Mouse (Mus musculus) intestine, postnatal 0 days (tissue): Measurements from ENCODE around the gene Dock2. TPM values are rescaled to one million over a fixed set of nuclear protein-coding genes. Genes with fewer than 3 reads are reported as not detected.

Source experiments
- ATAC-seq: fragments of 200-750 bp; cut with Nextera tagmentation; 2 replicates; pipeline ENCODE4 v1.8.0; 2017; ENCODE audit warnings: mild to moderate bottlenecking, moderate TSS enrichment, moderate library complexity
- H3K27ac ChIP-seq: fragments of 300-500 bp; sonication (generic); 2 replicates; pipeline ENCODE4 v1.5.1; 2014; ENCODE audit warnings: mild to moderate bottlenecking, low read depth, low read length, moderate library complexity
- H3K27me3 ChIP-seq: fragments of 300-500 bp; sonication (generic); replicated peaks from 2 replicates; pipeline ENCODE4 v1.6.1; 2014; ENCODE audit warnings: low read length, mixed read lengths; ENCODE audit not compliant: control insufficient read depth, insufficient read depth
- H3K36me3 ChIP-seq: fragments of 300-500 bp; sonication (generic); 2 replicates; pipeline ENCODE4 v1.6.1; 2014; ENCODE audit warnings: mild to moderate bottlenecking, moderate library complexity; ENCODE audit not compliant: control insufficient read depth, insufficient read depth
- H3K4me1 ChIP-seq: fragments of 300-500 bp; sonication (generic); replicated peaks from 2 replicates; pipeline ENCODE4 v1.6.1; 2014; ENCODE audit warnings: antibody characterized with exemption, low read length, mixed read lengths; ENCODE audit not compliant: control insufficient read depth, insufficient read depth
- H3K4me2 ChIP-seq: fragments of 300-500 bp; sonication (generic); replicated peaks from 2 replicates; pipeline ENCODE4 v1.6.1; 2014; ENCODE audit warnings: low read depth, mild to moderate bottlenecking, moderate library complexity
- H3K4me3 ChIP-seq: fragments of 300-500 bp; sonication (generic); 2 replicates; pipeline ENCODE4 v1.5.1; 2014; ENCODE audit warnings: low read depth, low read length
- H3K9ac ChIP-seq: fragments of 300-500 bp; sonication (generic); 2 replicates; pipeline ENCODE4 v1.6.1; 2014; ENCODE audit warnings: mild to moderate bottlenecking, low read depth, low read length
- H3K9me3 ChIP-seq: fragments of 300-500 bp; sonication (generic); 2 replicates; pipeline ENCODE4 v1.6.1; 2016; ENCODE audit warnings: mixed run types; ENCODE audit not compliant: control insufficient read depth
- CTCF ChIP-seq: sonication (generic); IDR thresholded peaks from 2 replicates; pipeline ENCODE4 v1.5.1; 2016; ENCODE audit warnings: low read depth, mild to moderate bottlenecking, control low read depth, antibody characterized with exemption, moderate library complexity
- WGBS: fragments of 180-500 bp; shearing (Covaris S2); extraction: QIAGEN DNeasy Blood & Tissue Kit; methylation state at CpG from one replicate; pipeline ENCODE4 v1.1.7; 2014; 5-methylcytosine and 5-hydroxymethylcytosine counted together
- polyA plus RNA-seq: library from polyadenylated mRNA; unstranded; fragments of >200 nt; fragmentation: Nextera tagmentation; extraction: Ambion mirVana; gene quantifications from 2 replicates; pipeline ENCODE4 v1.2.1, GENCODE M21; 2015

Dock2 gene
- polyA plus RNA-seq, 1 experiment from 2014 or later, result 0.60 TPM

- Histone ChIP-seq H3K9ac (no peak overlapping the region), H3K9me3 (no peaks in the 10 kb centered on the region), H3K36me3 (no peaks in the 10 kb centered on the region), H3K27ac (no peak overlapping the region), H3K4me2 (no peak overlapping the region), H3K4me1 (no peaks in the 10 kb centered on the region), H3K27me3 (no peaks in the 10 kb centered on the region), H3K4me3 (no peak overlapping the region)
- no peak for TF ChIP-seq CTCF
- WGBS, result 80% methylated on average over 3 of the region's 3 CpGs
- no peak for ATAC-seq
Measured at GRCm38 (mm10) chr11:34395802-34396201, 387.9 kb downstream of the Dock2 start.

- H3K9me3 ChIP-seq, result no peaks in the 10 kb centered on the region
- H3K4me2 ChIP-seq, result no peak overlapping the region
Measured at GRCm38 (mm10) chr11:34392105-34392504, 391.6 kb downstream of the Dock2 start.

GRCm38 (mm10) chr11:34389261-34390116 is 394.2 kb downstream of the Dock2 start:
- no peaks in the 10 kb centered on the region for H3K36me3 ChIP-seq
- H3K4me2 ChIP-seq, result no peak overlapping the region
- no peak overlapping the region for H3K4me3 ChIP-seq
- H3K27ac ChIP-seq, result no peak overlapping the region
- H3K27me3 ChIP-seq, result no peaks in the 10 kb centered on the region
- H3K9me3 ChIP-seq, result no peaks in the 10 kb centered on the region
- ATAC-seq, result no peak
- WGBS, result 76% methylated on average over 6 of the region's 6 CpGs
- no peak overlapping the region for H3K9ac ChIP-seq
- H3K4me1 ChIP-seq, result no peaks in the 10 kb centered on the region
- TF ChIP-seq CTCF, result no peak

More at GRCm38 (mm10) chr11:34392105-34392504, 391.6 kb downstream of the Dock2 start:
- 32% methylated on average over 4 of the region's 4 CpGs for WGBS
- H3K4me1 ChIP-seq, result no peaks in the 10 kb centered on the region
- no peaks in the 10 kb centered on the region for H3K36me3 ChIP-seq
- H3K9ac ChIP-seq, result no peak overlapping the region
- no peak for ATAC-seq
- TF ChIP-seq CTCF, result no peak
- no peak overlapping the region for H3K27ac ChIP-seq
- no peaks in the 10 kb centered on the region for H3K27me3 ChIP-seq
- H3K4me3 ChIP-seq, result no peak overlapping the region

GRCm38 (mm10) chr11:34385001-34385688 is 398.5 kb downstream of the Dock2 start:
- H3K36me3 ChIP-seq, result no peaks in the 10 kb centered on the region
- H3K9me3 ChIP-seq, result no peaks in the 10 kb centered on the region
- no peak overlapping the region for H3K9ac ChIP-seq
- H3K27ac ChIP-seq, result no peak overlapping the region
- no peaks in the 10 kb centered on the region for H3K27me3 ChIP-seq
- 31% methylated on average over 1 of the region's 1 CpGs for WGBS
- no peak for ATAC-seq
- no peaks in the 10 kb centered on the region for H3K4me1 ChIP-seq
- TF ChIP-seq CTCF, result no peak
- H3K4me2 ChIP-seq, result no peak overlapping the region
- no peak overlapping the region for H3K4me3 ChIP-seq

- no peak overlapping the region for H3K4me3 ChIP-seq
- H3K27me3 ChIP-seq, result no peaks in the 10 kb centered on the region
- no peak for ATAC-seq
- no peak for TF ChIP-seq CTCF
- no peak overlapping the region for H3K9ac ChIP-seq
- WGBS, result 61% methylated on average over 4 of the region's 4 CpGs
- no peaks in the 10 kb centered on the region for H3K9me3 ChIP-seq
- no peak overlapping the region for H3K27ac ChIP-seq
- no peak overlapping the region for H3K4me2 ChIP-seq
- H3K4me1 ChIP-seq, result no peaks in the 10 kb centered on the region
- no peaks in the 10 kb centered on the region for H3K36me3 ChIP-seq
Measured at GRCm38 (mm10) chr11:34384178-34384577, 399.5 kb downstream of the Dock2 start.

- Histone ChIP-seq H3K36me3 (no peaks in the 10 kb centered on the region), H3K4me2 (no peak overlapping the region), H3K4me3 (no peak overlapping the region), H3K9me3 (no peaks in the 10 kb centered on the region), H3K27ac (no peak overlapping the region), H3K4me1 (no peaks in the 10 kb centered on the region), H3K27me3 (no peaks in the 10 kb centered on the region), H3K9ac (no peak overlapping the region)
- ATAC-seq, result no peak
- WGBS, result 87% methylated on average over 3 of the region's 3 CpGs
- TF ChIP-seq CTCF, result no peak
Measured at GRCm38 (mm10) chr11:34383501-34383900, 400.2 kb downstream of the Dock2 start.
